Mouse (Mus musculus): Measurements from ENCODE around the gene Hexb. TPM values are rescaled to one million over a fixed set of nuclear protein-coding genes. Genes with fewer than 3 reads are reported as not detected.
"Not testable (repeated sequence)": the region's sequence is repeated elsewhere in the genome, so short reads cannot be mapped to it uniquely, and the experiment has no call there.

The Hexb gene
- total RNA-seq, 2 experiments from 2014 or later = 38.6 to 47.2 TPM

GRCm38 (mm10) chr13:97184656-97185055 lies 13.5 kb downstream of the Hexb start:
- no peak for ATAC-seq (replicated peaks; ENCODE audit: poor library complexity)

- no peak for ATAC-seq (replicated peaks; ENCODE audit: poor library complexity)
These were observed 14.0 kb downstream of the Hexb start for GRCm38 (mm10) chr13:97184168-97184567.

- no peak for ATAC-seq (replicated peaks; ENCODE audit: poor library complexity)
These were observed 15.3 kb downstream of the Hexb start for GRCm38 (mm10) chr13:97182821-97183220.

- ATAC-seq (replicated peaks; ENCODE audit: poor library complexity) = no peak
These were observed 17.9 kb downstream of the Hexb start for GRCm38 (mm10) chr13:97180113-97180828.

GRCm38 (mm10) chr13:97178943-97179342 lies 19.2 kb downstream of the Hexb start:
- ATAC-seq (replicated peaks; ENCODE audit: poor library complexity) = no peak

GRCm38 (mm10) chr13:97176731-97177130 lies 21.4 kb downstream of the Hexb start:
- ATAC-seq (replicated peaks; ENCODE audit: poor library complexity) = no peak

- ATAC-seq (replicated peaks; ENCODE audit: poor library complexity) = no peak
These were observed 22.5 kb downstream of the Hexb start for GRCm38 (mm10) chr13:97175520-97176264.

- peak; percentile 97 for ATAC-seq (replicated peaks; ENCODE audit: poor library complexity)
These were observed 52.3 kb downstream of the Hexb start for GRCm38 (mm10) chr13:97145834-97146233.

GRCm38 (mm10) chr13:97142321-97142720 lies 55.8 kb downstream of the Hexb start:
- no peak for ATAC-seq (replicated peaks; ENCODE audit: poor library complexity)

- not testable (repeated sequence) for ATAC-seq (replicated peaks; ENCODE audit: poor library complexity)
These were observed 59.7 kb downstream of the Hexb start for GRCm38 (mm10) chr13:97138404-97138931.

GRCm38 (mm10) chr13:97137466-97138400 lies 60.4 kb downstream of the Hexb start, which contains the start of the genes Gfm2 and Nsa2:
Gene Gfm2 (plus strand): TSS chr13:97137937.
Gene Nsa2 (minus strand): TSS chr13:97137937.
- ATAC-seq (replicated peaks; ENCODE audit: poor library complexity) = peak; percentile 99

GRCm38 (mm10) chr13:97130413-97130812 lies 67.7 kb downstream of the Hexb start:
- not testable (repeated sequence) for ATAC-seq (replicated peaks; ENCODE audit: poor library complexity)

GRCm38 (mm10) chr13:97129654-97130053 lies 68.5 kb downstream of the Hexb start:
- ATAC-seq (replicated peaks; ENCODE audit: poor library complexity) = not testable (repeated sequence)

Other genes with a start within 250 kb of the Hexb start
- not detected in 2 replicates for gene 1700029F12Rik, start 164.0 kb downstream of the Hexb start, total RNA-seq (2015)
- gene 1700029F12Rik, start 164.0 kb downstream of the Hexb start, total RNA-seq (2017) = not detected in 2 replicates
- gene Fam169a, start 131.1 kb downstream of the Hexb start, total RNA-seq (2015) = 0.10 TPM in 1 of 2 replicates, not detected in the other
- 0.17 and 0.44 TPM in 2 replicates for gene Fam169a, start 131.1 kb downstream of the Hexb start, total RNA-seq (2017)
- gene Gm6169, start 99.1 kb downstream of the Hexb start, total RNA-seq (2015) = 3.6 and 4.2 TPM in 2 replicates
- 0.41 and 0.87 TPM in 2 replicates for gene Gm6169, start 99.1 kb downstream of the Hexb start, total RNA-seq (2017)
- gene Gfm2, start 60.4 kb downstream of the Hexb start, total RNA-seq (2015) = 14.6 and 15.9 TPM in 2 replicates
- 20.9 and 35.3 TPM in 2 replicates for gene Gfm2, start 60.4 kb downstream of the Hexb start, total RNA-seq (2017)
- gene Nsa2, start 60.4 kb downstream of the Hexb start, total RNA-seq (2015) = 255 and 278 TPM in 2 replicates
- gene Nsa2, start 60.4 kb downstream of the Hexb start, total RNA-seq (2017) = 307 and 349 TPM in 2 replicates
- gene Enc1, start 42.7 kb upstream of the Hexb start, total RNA-seq (2015) = 2.5 and 3.1 TPM in 2 replicates
- gene Enc1, start 42.7 kb upstream of the Hexb start, total RNA-seq (2017) = 2.6 and 4.0 TPM in 2 replicates